Mouse (Mus musculus) embryonic facial prominence, embryonic 14.5 days (tissue): ENCODE measurements around the gene Myh14. TPM values are rescaled to one million over a fixed set of nuclear protein-coding genes. Genes with fewer than 3 reads are reported as not detected.

Source experiments
- ATAC-seq: fragments of 200-750 bp; cut with Nextera tagmentation; 2 replicates; pipeline ENCODE4 v1.8.0; 2017; ENCODE audit warnings: low read depth, moderate number of reproducible peaks, moderate TSS enrichment
- DNase-seq: peaks from one replicate; pipeline ENCODE4 v3.0.0-alpha.2; 2015; ENCODE audit warnings: low spot score
- H3K27ac ChIP-seq: fragments of 300-500 bp; sonication (generic); replicated peaks from 2 replicates; pipeline ENCODE4 v1.5.1; 2014; ENCODE audit warnings: low read depth, mild to moderate bottlenecking, low read length, moderate library complexity
- H3K27me3 ChIP-seq: fragments of 300-500 bp; sonication (generic); replicated peaks from 2 replicates; pipeline ENCODE4 v1.6.1; 2014; ENCODE audit warnings: low read length; ENCODE audit not compliant: control insufficient read depth, insufficient read depth
- H3K36me3 ChIP-seq: fragments of 300-500 bp; sonication (generic); 2 replicates; pipeline ENCODE4 v1.6.1; 2014; ENCODE audit warnings: low read length, mixed read lengths; ENCODE audit not compliant: control insufficient read depth, insufficient read depth
- H3K4me1 ChIP-seq: fragments of 300-500 bp; sonication (generic); 2 replicates; pipeline ENCODE4 v1.6.1; 2014; ENCODE audit warnings: antibody characterized with exemption, low read length; ENCODE audit not compliant: control insufficient read depth, insufficient read depth
- H3K4me2 ChIP-seq: fragments of 300-500 bp; sonication (generic); 2 replicates; pipeline ENCODE4 v1.6.1; 2014; ENCODE audit warnings: low read depth, mild to moderate bottlenecking, low read length, moderate library complexity, mixed read lengths
- H3K4me3 ChIP-seq: fragments of 300-500 bp; sonication (generic); 2 replicates; pipeline ENCODE4 v1.5.1; 2014; ENCODE audit warnings: low read depth, mild to moderate bottlenecking, low read length
- H3K9ac ChIP-seq: fragments of 300-500 bp; sonication (generic); 2 replicates; pipeline ENCODE4 v1.6.1; 2014; ENCODE audit warnings: low read depth, mild to moderate bottlenecking, low read length, moderate library complexity, mixed read lengths
- H3K9me3 ChIP-seq: fragments of 300-500 bp; sonication (generic); 2 replicates; pipeline ENCODE4 v1.6.1; 2016; ENCODE audit warnings: low read length; ENCODE audit not compliant: control insufficient read depth
- WGBS: fragments of 180-500 bp; shearing (Covaris S2); extraction: QIAGEN DNeasy Blood & Tissue Kit; methylation state at CpG from one replicate; pipeline ENCODE4 v1.1.7; 2014; 5-methylcytosine and 5-hydroxymethylcytosine counted together
- polyA plus RNA-seq: library from polyadenylated mRNA; unstranded; fragments of >200 nt; fragmentation: Nextera tagmentation; extraction: Ambion mirVana; gene quantifications from 2 replicates; pipeline ENCODE4 v1.2.1, GENCODE M21; 2014

Myh14 gene
- polyA plus RNA-seq, 1 experiment from 2014 or later: 13.8 TPM

- ATAC-seq (no peak), DNase-seq (no peak)
- Histone ChIP-seq H3K9ac (no peak overlapping the region), H3K4me1 (no peaks in the 10 kb centered on the region), H3K36me3 (no peaks in the 10 kb centered on the region), H3K9me3 (no peaks in the 10 kb centered on the region), H3K27ac (no peak overlapping the region), H3K4me2 (no peak overlapping the region), H3K4me3 (no peak overlapping the region), H3K27me3 (no peaks in the 10 kb centered on the region)
- WGBS: 76% methylated on average over 8 of the region's 8 CpGs
These were observed 13.0 kb upstream of the Myh14 start for GRCm38 (mm10) chr7:44683656-44684055.

- ATAC-seq (no peak), DNase-seq (no peak)
- Histone ChIP-seq H3K9me3 (no peaks in the 10 kb centered on the region), H3K4me1 (no peaks in the 10 kb centered on the region), H3K36me3 (no peaks in the 10 kb centered on the region), H3K27ac (no peak overlapping the region), H3K4me2 (no peak overlapping the region), H3K4me3 (no peak overlapping the region), H3K9ac (no peak overlapping the region), H3K27me3 (peaks cover 4% of the 10 kb centered on the region; the same call in 1 of the 2 replicates)
- WGBS: 67% methylated on average over 2 of the region's 2 CpGs
These were observed 6.0 kb upstream of the Myh14 start for GRCm38 (mm10) chr7:44676611-44677010.

- H3K36me3 ChIP-seq: no peaks in the 10 kb centered on the region
- no peak for DNase-seq
- peaks cover 8% of the 10 kb centered on the region for H3K27me3 ChIP-seq
- H3K4me2 ChIP-seq: no peak overlapping the region
- no peaks in the 10 kb centered on the region for H3K9me3 ChIP-seq
- H3K27ac ChIP-seq: no peak overlapping the region
- H3K4me1 ChIP-seq: peaks cover 3% of the 10 kb centered on the region; the same call in 1 of the 2 replicates
- no peak overlapping the region for H3K9ac ChIP-seq
- no peak overlapping the region for H3K4me3 ChIP-seq
- ATAC-seq: no peak
- WGBS: 65% methylated on average over 4 of the region's 4 CpGs
These were observed 5.5 kb upstream of the Myh14 start for GRCm38 (mm10) chr7:44676126-44676525.

GRCm38 (mm10) chr7:44675171-44675570 lies 4.5 kb upstream of the Myh14 start:
- Histone ChIP-seq H3K4me3 (no peak overlapping the region), H3K27ac (no peak overlapping the region), H3K4me1 (peaks cover 11% of the 10 kb centered on the region; the same call in 1 of the 2 replicates), H3K9me3 (no peaks in the 10 kb centered on the region), H3K4me2 (no peak overlapping the region), H3K36me3 (no peaks in the 10 kb centered on the region), H3K9ac (no peak overlapping the region), H3K27me3 (peaks cover 18% of the 10 kb centered on the region)
- DNase-seq (no peak), ATAC-seq (no peak)
- WGBS: 54% methylated on average over 6 of the region's 6 CpGs

GRCm38 (mm10) chr7:44674511-44674910 lies 3.9 kb upstream of the Myh14 start:
- H3K27ac ChIP-seq: no peak overlapping the region
- no peak overlapping the region for H3K9ac ChIP-seq
- no peak overlapping the region for H3K4me3 ChIP-seq
- H3K9me3 ChIP-seq: no peaks in the 10 kb centered on the region
- H3K27me3 ChIP-seq: peaks cover 18% of the 10 kb centered on the region
- no peak for DNase-seq
- peaks cover 11% of the 10 kb centered on the region; the same call in 1 of the 2 replicates for H3K4me1 ChIP-seq
- H3K36me3 ChIP-seq: no peaks in the 10 kb centered on the region
- H3K4me2 ChIP-seq: no peak overlapping the region
- no peak for ATAC-seq
- WGBS: 77% methylated on average over 4 of the region's 4 CpGs

- Histone ChIP-seq H3K4me2 (no peak overlapping the region), H3K27ac (no peak overlapping the region), H3K9me3 (no peaks in the 10 kb centered on the region), H3K4me1 (peaks cover 11% of the 10 kb centered on the region; the same call in 1 of the 2 replicates), H3K36me3 (no peaks in the 10 kb centered on the region), H3K27me3 (peaks cover 22% of the 10 kb centered on the region), H3K4me3 (no peak overlapping the region), H3K9ac (no peak overlapping the region)
- ATAC-seq: 0 out of 2 replicates have a peak, but pooled peaks have one; percentile 10
- peak; percentile 49 for DNase-seq
- WGBS: 77% methylated on average over 5 of the region's 5 CpGs
These were observed 1.6 kb upstream of the Myh14 start for GRCm38 (mm10) chr7:44672193-44672592.

GRCm38 (mm10) chr7:44669103-44669502 lies 1.5 kb downstream of the Myh14 start:
- ATAC-seq (no peak), DNase-seq (no peak)
- Histone ChIP-seq H3K9me3 (no peaks in the 10 kb centered on the region), H3K4me1 (peaks cover 11% of the 10 kb centered on the region; the same call in 1 of the 2 replicates), H3K36me3 (no peaks in the 10 kb centered on the region), H3K9ac (no peak overlapping the region), H3K27ac (0 out of 2 replicates have a peak overlapping the region, but pooled peaks have one; percentile 3), H3K4me2 (0 out of 2 replicates have a peak overlapping the region, but pooled peaks have one; percentile 7), H3K4me3 (peak overlapping the region; percentile 1; the same call in 1 of the 2 replicates), H3K27me3 (peaks cover 22% of the 10 kb centered on the region)
- 15% methylated on average over 19 of the region's 21 CpGs for WGBS

- H3K9me3 ChIP-seq: no peaks in the 10 kb centered on the region
- H3K4me2 ChIP-seq: no peak overlapping the region
- DNase-seq (peak; percentile 54), ATAC-seq (peak; percentile 60)
- no peak overlapping the region for H3K9ac ChIP-seq
- H3K4me3 ChIP-seq: 0 out of 2 replicates have a peak overlapping the region, but pooled peaks have one; percentile 1
- 65% methylated on average over 13 of the region's 13 CpGs for WGBS
- no peaks in the 10 kb centered on the region for H3K36me3 ChIP-seq
- 0 out of 2 replicates have a peak overlapping the region, but pooled peaks have one; percentile 3 for H3K27ac ChIP-seq
- H3K27me3 ChIP-seq: peaks cover 22% of the 10 kb centered on the region
- H3K4me1 ChIP-seq: peaks cover 11% of the 10 kb centered on the region; the same call in 1 of the 2 replicates
These were observed 2.5 kb downstream of the Myh14 start for GRCm38 (mm10) chr7:44667996-44668738.
